Mouse (Mus musculus): ENCODE results near the gene Plxnd1. TPM values are rescaled to one million over a fixed set of nuclear protein-coding genes. Genes with fewer than 3 reads are reported as not detected.

The Plxnd1 gene
- polyA plus RNA-seq, 1 experiment from 2014 or later: 30.0 TPM

- H3K27ac ChIP-seq: no peak overlapping the region
- peak overlapping the region; percentile 27 for H3K4me2 ChIP-seq (replicated peaks)
- peaks cover 62% of the 10 kb centered on the region for H3K4me1 ChIP-seq
- 74% methylated on average over 5 of the region's 5 CpGs for WGBS
- no peaks in the 10 kb centered on the region for H3K36me3 ChIP-seq
- no peak overlapping the region for H3K4me3 ChIP-seq
- ATAC-seq (ENCODE audit: low FRiP score, low read depth): no peak
- H3K9ac ChIP-seq: peak overlapping the region; percentile 19; the same call in 1 of the 2 replicates
- peaks cover 51% of the 10 kb centered on the region for H3K27me3 ChIP-seq
- H3K9me3 ChIP-seq: no peaks in the 10 kb centered on the region
These were observed 5.8 kb downstream of the Plxnd1 start for GRCm38 (mm10) chr6:115989032-115989431.

- peak overlapping the region; percentile 39 for H3K4me2 ChIP-seq (replicated peaks)
- H3K4me1 ChIP-seq: peaks cover 62% of the 10 kb centered on the region
- no peak for ATAC-seq (ENCODE audit: low FRiP score, low read depth)
- H3K9me3 ChIP-seq: no peaks in the 10 kb centered on the region
- no peaks in the 10 kb centered on the region for H3K36me3 ChIP-seq
- peaks cover 33% of the 10 kb centered on the region for H3K27me3 ChIP-seq
- no peak overlapping the region for H3K27ac ChIP-seq
- peak overlapping the region; percentile 57; the same call in 1 of the 2 replicates for H3K9ac ChIP-seq
- no peak overlapping the region for H3K4me3 ChIP-seq
- WGBS: 42% methylated on average over 9 of the region's 9 CpGs
These were observed 7.6 kb downstream of the Plxnd1 start for GRCm38 (mm10) chr6:115987096-115987747.

- ATAC-seq (ENCODE audit: low FRiP score, low read depth): 0 out of 2 replicates have a peak, but pooled peaks have one; percentile 10
These were observed 8.2 kb downstream of the Plxnd1 start for GRCm38 (mm10) chr6:115986472-115987095.

GRCm38 (mm10) chr6:115985622-115986021 is 9.2 kb downstream of the Plxnd1 start:
- H3K9me3 ChIP-seq: no peaks in the 10 kb centered on the region
- WGBS: 52% methylated on average over 9 of the region's 9 CpGs
- H3K4me2 ChIP-seq (replicated peaks): peak overlapping the region; percentile 39
- 0 out of 2 replicates have a peak overlapping the region, but pooled peaks have one; percentile 35 for H3K9ac ChIP-seq
- H3K27me3 ChIP-seq: peaks cover 17% of the 10 kb centered on the region
- peaks cover 50% of the 10 kb centered on the region for H3K4me1 ChIP-seq
- ATAC-seq (ENCODE audit: low FRiP score, low read depth): no peak
- H3K36me3 ChIP-seq: no peaks in the 10 kb centered on the region
- H3K27ac ChIP-seq: no peak overlapping the region; the same call in 1 of the 2 replicates
- no peak overlapping the region for H3K4me3 ChIP-seq

More at GRCm38 (mm10) chr6:115986472-115987095, 8.2 kb downstream of the Plxnd1 start:
- no peak overlapping the region; the same call in 1 of the 2 replicates for H3K27ac ChIP-seq
- H3K9ac ChIP-seq: peak overlapping the region; percentile 57; the same call in 1 of the 2 replicates
- H3K9me3 ChIP-seq: no peaks in the 10 kb centered on the region
- H3K36me3 ChIP-seq: no peaks in the 10 kb centered on the region
- WGBS: 36% methylated on average over 12 of the region's 12 CpGs
- peaks cover 57% of the 10 kb centered on the region for H3K4me1 ChIP-seq
- H3K4me2 ChIP-seq (replicated peaks): peak overlapping the region; percentile 39
- H3K4me3 ChIP-seq: no peak overlapping the region
- peaks cover 27% of the 10 kb centered on the region for H3K27me3 ChIP-seq

GRCm38 (mm10) chr6:115984580-115984979 is 10.2 kb downstream of the Plxnd1 start:
- Histone ChIP-seq H3K9ac (no peak overlapping the region), H3K27ac (no peak overlapping the region), H3K27me3 (peaks cover 13% of the 10 kb centered on the region; the same call in 1 of the 2 replicates), H3K4me3 (no peak overlapping the region), H3K4me1 (peaks cover 50% of the 10 kb centered on the region), H3K36me3 (no peaks in the 10 kb centered on the region), H3K9me3 (no peaks in the 10 kb centered on the region), H3K4me2 (replicated peaks) (peak overlapping the region; percentile 39; the same call in 1 of the 2 replicates)
- 81% methylated on average over 7 of the region's 7 CpGs for WGBS
- ATAC-seq (ENCODE audit: low FRiP score, low read depth): no peak

GRCm38 (mm10) chr6:115983306-115984038 is 11.3 kb downstream of the Plxnd1 start:
- WGBS: 39% methylated on average over 12 of the region's 12 CpGs
- 0 out of 2 replicates have a peak overlapping the region, but pooled peaks have one; percentile 0 for H3K9ac ChIP-seq
- H3K9me3 ChIP-seq: no peaks in the 10 kb centered on the region

GRCm38 (mm10) chr6:115982889-115983288 is 11.9 kb downstream of the Plxnd1 start:
- no peak overlapping the region for H3K4me2 ChIP-seq (replicated peaks)
- H3K4me3 ChIP-seq: no peak overlapping the region
- no peaks in the 10 kb centered on the region for H3K36me3 ChIP-seq
- no peak for ATAC-seq (ENCODE audit: low FRiP score, low read depth)
- no peak overlapping the region for H3K9ac ChIP-seq
- 62% methylated on average over 7 of the region's 7 CpGs for WGBS
- H3K27me3 ChIP-seq: peaks cover 1% of the 10 kb centered on the region; the same call in 1 of the 2 replicates
- H3K4me1 ChIP-seq: peaks cover 50% of the 10 kb centered on the region
- H3K27ac ChIP-seq: no peak overlapping the region
- no peaks in the 10 kb centered on the region for H3K9me3 ChIP-seq

More at GRCm38 (mm10) chr6:115983306-115984038, 11.3 kb downstream of the Plxnd1 start:
- H3K4me1 ChIP-seq: peaks cover 50% of the 10 kb centered on the region
- ATAC-seq (ENCODE audit: low FRiP score, low read depth): no peak
- H3K27ac ChIP-seq: no peak overlapping the region
- H3K4me2 ChIP-seq (replicated peaks): no peak overlapping the region
- peaks cover 4% of the 10 kb centered on the region; the same call in 1 of the 2 replicates for H3K27me3 ChIP-seq
- no peaks in the 10 kb centered on the region for H3K36me3 ChIP-seq
- H3K4me3 ChIP-seq: no peak overlapping the region

- no peak for ATAC-seq (ENCODE audit: low FRiP score, low read depth)
- peaks cover 4% of the 10 kb centered on the region; the same call in 1 of the 2 replicates for H3K27me3 ChIP-seq
- no peak overlapping the region for H3K27ac ChIP-seq
- H3K9me3 ChIP-seq: no peaks in the 10 kb centered on the region
- no peak overlapping the region for H3K9ac ChIP-seq
- H3K4me3 ChIP-seq: no peak overlapping the region
- no peak overlapping the region for H3K4me2 ChIP-seq (replicated peaks)
- H3K36me3 ChIP-seq: no peaks in the 10 kb centered on the region
- WGBS: 62% methylated on average over 8 of the region's 8 CpGs
- peaks cover 24% of the 10 kb centered on the region for H3K4me1 ChIP-seq
These were observed 16.2 kb downstream of the Plxnd1 start for GRCm38 (mm10) chr6:115978596-115978995.

- Histone ChIP-seq H3K27me3 (peaks cover 4% of the 10 kb centered on the region; the same call in 1 of the 2 replicates), H3K9me3 (no peaks in the 10 kb centered on the region), H3K27ac (no peak overlapping the region), H3K36me3 (no peaks in the 10 kb centered on the region), H3K4me3 (no peak overlapping the region), H3K4me2 (replicated peaks) (no peak overlapping the region), H3K9ac (no peak overlapping the region), H3K4me1 (peaks cover 20% of the 10 kb centered on the region)
- 82% methylated on average over 15 of the region's 15 CpGs for WGBS
- no peak for ATAC-seq (ENCODE audit: low FRiP score, low read depth)
These were observed 17.0 kb downstream of the Plxnd1 start for GRCm38 (mm10) chr6:115977810-115978209.

- Histone ChIP-seq H3K9me3 (no peaks in the 10 kb centered on the region), H3K4me1 (peaks cover 35% of the 10 kb centered on the region), H3K4me3 (no peak overlapping the region), H3K4me2 (replicated peaks) (no peak overlapping the region), H3K36me3 (no peaks in the 10 kb centered on the region), H3K27ac (no peak overlapping the region), H3K27me3 (peaks cover 4% of the 10 kb centered on the region; the same call in 1 of the 2 replicates), H3K9ac (no peak overlapping the region)
- ATAC-seq (ENCODE audit: low FRiP score, low read depth): no peak
- 85% methylated on average over 8 of the region's 8 CpGs for WGBS
These were observed 19.2 kb downstream of the Plxnd1 start for GRCm38 (mm10) chr6:115975606-115976005.

GRCm38 (mm10) chr6:115973881-115974662 is 20.7 kb downstream of the Plxnd1 start:
- ATAC-seq (ENCODE audit: low FRiP score, low read depth): no peak
- H3K9me3 ChIP-seq: no peaks in the 10 kb centered on the region
- 70% methylated on average over 16 of the region's 16 CpGs for WGBS
- no peak overlapping the region for H3K4me3 ChIP-seq
- peak overlapping the region; percentile 19; the same call in 1 of the 2 replicates for H3K9ac ChIP-seq
- H3K27me3 ChIP-seq: peaks cover 4% of the 10 kb centered on the region; the same call in 1 of the 2 replicates
- no peak overlapping the region for H3K4me2 ChIP-seq (replicated peaks)
- no peaks in the 10 kb centered on the region for H3K36me3 ChIP-seq
- H3K27ac ChIP-seq: no peak overlapping the region
- H3K4me1 ChIP-seq: peaks cover 45% of the 10 kb centered on the region
